In genomic region chr19:5649298-5649741, GRCm38 (mm10) we compare ENCODE assay signal across 8 mouse cellular contexts. TPM values are rescaled to one million over a fixed set of nuclear protein-coding genes. Genes with fewer than 3 reads are reported as not detected.
A peak's percentile ranks its signal among the peaks of the same experiment; 100 is the strongest.
DNase-seq lines count a peak whose midpoint lies in the region; ATAC-seq and TF ChIP-seq lines count a peak whose summit lies in the region.

No protein-coding gene starts in this region.

- peaks cover 50% of the 10 kb centered on the region for H3K36me3 ChIP-seq in E14TG2a.4 (ENCODE audit: insufficient read depth, low read length)
- peaks cover 66% of the 10 kb centered on the region for H3K36me3 ChIP-seq in forebrain, embryonic 10.5 days (replicated peaks)
- peaks cover 82% of the 10 kb centered on the region for H3K36me3 ChIP-seq in limb, embryonic 10.5 days
- H3K36me3 ChIP-seq in midbrain, embryonic 13.5 days, result peaks cover 50% of the 10 kb centered on the region

- WGBS in forebrain, embryonic 10.5 days, result 75% methylated on average over 6 of the region's 6 CpGs
- 71% methylated on average over 6 of the region's 6 CpGs for WGBS in limb, embryonic 10.5 days
- WGBS in midbrain, embryonic 13.5 days, result 72% methylated on average over 6 of the region's 6 CpGs

- peak overlapping the region; percentile 57 for H3K4me2 ChIP-seq in midbrain, embryonic 13.5 days (replicated peaks)

- H3K9me3 ChIP-seq in E14TG2a.4 (ENCODE audit: low read length), result no peaks in the 10 kb centered on the region
- H3K9me3 ChIP-seq in forebrain, embryonic 10.5 days, result no peaks in the 10 kb centered on the region
- no peaks in the 10 kb centered on the region for H3K9me3 ChIP-seq in limb, embryonic 10.5 days (replicated peaks)
- no peaks in the 10 kb centered on the region for H3K9me3 ChIP-seq in midbrain, embryonic 13.5 days

- no peak for DNase-seq in forebrain, embryonic 10.5 days (ENCODE audit: extremely low spot score, low spot score)
- DNase-seq in heart, postnatal 14 days, result peak; percentile 59 to 70
- no peak for DNase-seq in limb, embryonic 10.5 days (ENCODE audit: low spot score)
- no peak for DNase-seq in ovary, postnatal 10 days (ENCODE audit: low spot score)
- no peak for DNase-seq in right cerebral cortex, postnatal 14 days
- DNase-seq in testis, postnatal 14 days (ENCODE audit: low spot score), result no peak

- intact Hi-C loops in heart, postnatal 14 days (cut with DNase I), result no loop called here

- peaks cover 7% of the 10 kb centered on the region for H3K27me3 ChIP-seq in E14TG2a.4 (ENCODE audit: insufficient read depth, low read length)
- peaks cover 25% of the 10 kb centered on the region for H3K27me3 ChIP-seq in forebrain, embryonic 10.5 days (ENCODE audit: poor library complexity, severe bottlenecking)
- H3K27me3 ChIP-seq in limb, embryonic 10.5 days (ENCODE audit: low read depth, poor library complexity, severe bottlenecking), result peaks cover 2% of the 10 kb centered on the region
- peaks cover 23% of the 10 kb centered on the region for H3K27me3 ChIP-seq in midbrain, embryonic 13.5 days

- H3K9ac ChIP-seq in midbrain, embryonic 13.5 days (replicated peaks), result peak overlapping the region; percentile 53

- H3K4me3 ChIP-seq in E14TG2a.4 (replicated peaks; ENCODE audit: low read length), result peak overlapping the region; percentile 66
- H3K4me3 ChIP-seq in forebrain, embryonic 10.5 days, result peak overlapping the region; percentile 46
- H3K4me3 ChIP-seq in limb, embryonic 10.5 days, result peak overlapping the region; percentile 37
- H3K4me3 ChIP-seq in midbrain, embryonic 13.5 days (replicated peaks), result peak overlapping the region; percentile 33

- ATAC-seq in midbrain, embryonic 13.5 days, result peak; percentile 15; the same call in 1 of the 2 replicates

- peak overlapping the region; percentile 86 for H3K27ac ChIP-seq in forebrain, embryonic 10.5 days
- H3K27ac ChIP-seq in limb, embryonic 10.5 days, result peak overlapping the region; percentile 89
- H3K27ac ChIP-seq in midbrain, embryonic 13.5 days, result peak overlapping the region; percentile 82

- TF ChIP-seq CTCF in E14TG2a.4 (conservative IDR thresholded peaks at IDR 0.05; ENCODE audit: low read length), result no peak

- peaks cover 65% of the 10 kb centered on the region for H3K4me1 ChIP-seq in E14TG2a.4 (replicated peaks; ENCODE audit: low read depth, low read length)
- peaks cover 31% of the 10 kb centered on the region for H3K4me1 ChIP-seq in forebrain, embryonic 10.5 days
- peaks cover 30% of the 10 kb centered on the region for H3K4me1 ChIP-seq in limb, embryonic 10.5 days
- peaks cover 21% of the 10 kb centered on the region for H3K4me1 ChIP-seq in midbrain, embryonic 13.5 days (replicated peaks)

RNA-seq across cellular contexts. Expression of gene Rela, which starts 12.0 kb away (rescaled TPM):
- polyA plus RNA-seq in forebrain, embryonic 10.5 days (2016; fragmentation: Nextera tagmentation; extraction: Ambion mirVana), result 30.3 and 31.2 TPM in 2 replicates
- 10 to 100 TPM; 25.8 to 29.9 TPM for total RNA-seq in heart, postnatal 14 days (2021)
- polyA plus RNA-seq in limb, embryonic 10.5 days (2016; fragmentation: Nextera tagmentation; extraction: Ambion mirVana), result 31.5 and 39.6 TPM in 2 replicates
- 30.9 and 35.4 TPM in 2 replicates for polyA plus RNA-seq in midbrain, embryonic 13.5 days (2015; fragmentation: Nextera tagmentation; extraction: Ambion mirVana)

RNA-seq across cellular contexts. Expression of gene Sipa1, which starts 14.2 kb away (rescaled TPM):
- polyA plus RNA-seq in forebrain, embryonic 10.5 days (2016; fragmentation: Nextera tagmentation; extraction: Ambion mirVana), result 20.9 and 21.1 TPM in 2 replicates
- 10 to 100 TPM; 32.7 to 33.8 TPM for total RNA-seq in heart, postnatal 14 days (2021)
- polyA plus RNA-seq in limb, embryonic 10.5 days (2016; fragmentation: Nextera tagmentation; extraction: Ambion mirVana), result 35.9 and 38.6 TPM in 2 replicates
- polyA plus RNA-seq in midbrain, embryonic 13.5 days (2015; fragmentation: Nextera tagmentation; extraction: Ambion mirVana), result 10.8 and 14.1 TPM in 2 replicates

RNA-seq across cellular contexts. Expression of gene Map3k11, which starts 39.2 kb away (rescaled TPM):
- polyA plus RNA-seq in forebrain, embryonic 10.5 days (2016; fragmentation: Nextera tagmentation; extraction: Ambion mirVana), result 26.3 and 30.1 TPM in 2 replicates
- 10 to 100 TPM; 35.9 to 37.2 TPM for total RNA-seq in heart, postnatal 14 days (2021)
- 35.3 and 42.2 TPM in 2 replicates for polyA plus RNA-seq in limb, embryonic 10.5 days (2016; fragmentation: Nextera tagmentation; extraction: Ambion mirVana)
- 11.4 and 15.1 TPM in 2 replicates for polyA plus RNA-seq in midbrain, embryonic 13.5 days (2015; fragmentation: Nextera tagmentation; extraction: Ambion mirVana)

RNA-seq across cellular contexts. Expression of gene Kat5, which starts 39.3 kb away (rescaled TPM):
- 64.9 and 67.9 TPM in 2 replicates for polyA plus RNA-seq in forebrain, embryonic 10.5 days (2016; fragmentation: Nextera tagmentation; extraction: Ambion mirVana)
- 10 to 100 TPM; 28.4 to 30.8 TPM for total RNA-seq in heart, postnatal 14 days (2021)
- polyA plus RNA-seq in limb, embryonic 10.5 days (2016; fragmentation: Nextera tagmentation; extraction: Ambion mirVana), result 51.5 and 59.3 TPM in 2 replicates
- polyA plus RNA-seq in midbrain, embryonic 13.5 days (2015; fragmentation: Nextera tagmentation; extraction: Ambion mirVana), result 82.3 and 89.3 TPM in 2 replicates

RNA-seq across cellular contexts. Expression of gene Pcnx3, which starts 39.4 kb away (rescaled TPM):
- polyA plus RNA-seq in forebrain, embryonic 10.5 days (2016; fragmentation: Nextera tagmentation; extraction: Ambion mirVana), result 26.8 and 27.1 TPM in 2 replicates
- 10 to 100 TPM; 24.0 to 24.9 TPM for total RNA-seq in heart, postnatal 14 days (2021)
- polyA plus RNA-seq in limb, embryonic 10.5 days (2016; fragmentation: Nextera tagmentation; extraction: Ambion mirVana), result 31.6 and 34.3 TPM in 2 replicates
- 25.6 and 29.1 TPM in 2 replicates for polyA plus RNA-seq in midbrain, embryonic 13.5 days (2015; fragmentation: Nextera tagmentation; extraction: Ambion mirVana)

Comparison
In these comparisons a context has a peak if more than half of its experiments do, and no peak if none do; other contexts are left out.
1. DNase-seq: peak in heart, postnatal 14 days (2 of 2); none in forebrain, embryonic 10.5 days (single experiment), limb, embryonic 10.5 days (single experiment), ovary, postnatal 10 days (single experiment), right cerebral cortex, postnatal 14 days (single experiment) and testis, postnatal 14 days (single experiment).
2. Peak in every context shown above with its lines, with median percentiles within 50 percentile points of each other: H3K4me3 ChIP-seq and H3K27ac ChIP-seq.